Mouse (Mus musculus) bone marrow, adult 2 months (tissue): Measurements from ENCODE around the gene Gcnt4.

Source experiments
- CTCF ChIP-seq: fragments of 200-500 bp; IDR thresholded peaks from 2 replicates; pipeline ENCODE4 v1.5.1; 2011; ENCODE audit warnings: low read length, control low read depth; ENCODE audit not compliant: control insufficient read depth, insufficient read depth
- POLR2A ChIP-seq: fragments of 200-500 bp; IDR thresholded peaks from 2 replicates; pipeline ENCODE4 v1.6.1; 2011; ENCODE audit warnings: low read depth, mild to moderate bottlenecking, control low read depth, low read length, borderline replicate concordance; ENCODE audit not compliant: control insufficient read depth

- TF ChIP-seq POLR2A, result no peak
- TF ChIP-seq CTCF, result no peak
These were observed 11.8 kb downstream of the Gcnt4 start for GRCm38 (mm10) chr13:96936173-96936777.
